Mouse (Mus musculus): ENCODE measurements around the gene Zfp563. TPM values are rescaled to one million over a fixed set of nuclear protein-coding genes. Genes with fewer than 3 reads are reported as not detected.

The Zfp563 gene
- 1.9 TPM for polyA plus RNA-seq (2015; fragmentation: Illumina TruSeq; extraction: RNeasy Lipid Tissue Mini Kit (QIAGEN cat#74804); ENCODE audit: insufficient read depth, low read depth, low replicate concordance)

DNA sequence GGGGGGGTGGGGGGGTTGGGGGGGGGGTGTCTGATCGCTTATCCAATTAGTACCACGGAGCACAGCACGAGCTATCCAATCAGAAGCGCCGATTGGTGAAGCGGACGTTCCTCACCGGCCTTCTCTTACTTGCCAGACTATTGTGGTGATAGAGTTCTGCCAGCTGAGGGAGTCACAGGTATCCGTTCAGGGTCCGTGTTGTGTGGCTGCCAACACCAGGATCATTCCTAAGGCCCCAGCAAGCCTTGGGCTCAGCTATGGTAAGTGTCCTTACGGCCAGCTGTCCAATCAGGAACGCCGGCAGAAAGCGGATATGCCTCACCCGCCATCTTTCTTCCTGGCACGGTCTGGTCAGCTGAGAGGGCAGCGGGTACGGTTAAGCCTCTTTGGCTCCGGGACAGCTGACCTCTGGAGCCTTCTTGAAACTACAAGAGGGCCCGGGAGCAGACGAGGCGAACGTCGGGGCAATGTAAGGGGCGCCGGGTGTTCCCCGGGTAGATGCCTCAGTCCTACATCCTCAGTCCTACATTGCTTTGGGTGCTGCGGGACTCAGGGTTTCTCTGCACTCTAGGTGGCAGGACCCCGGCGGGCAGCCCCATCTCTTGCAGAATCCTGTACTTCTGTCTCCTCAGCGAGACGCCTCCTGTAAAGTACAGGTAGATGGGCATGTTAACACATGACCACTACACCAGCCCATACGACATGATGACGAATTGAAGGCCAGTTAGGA, at the start of gene Zfp563:
Gene Zfp563, plus strand, starts transcription at position 91 of the 730 bp plus-strand sequence.

DNA sequence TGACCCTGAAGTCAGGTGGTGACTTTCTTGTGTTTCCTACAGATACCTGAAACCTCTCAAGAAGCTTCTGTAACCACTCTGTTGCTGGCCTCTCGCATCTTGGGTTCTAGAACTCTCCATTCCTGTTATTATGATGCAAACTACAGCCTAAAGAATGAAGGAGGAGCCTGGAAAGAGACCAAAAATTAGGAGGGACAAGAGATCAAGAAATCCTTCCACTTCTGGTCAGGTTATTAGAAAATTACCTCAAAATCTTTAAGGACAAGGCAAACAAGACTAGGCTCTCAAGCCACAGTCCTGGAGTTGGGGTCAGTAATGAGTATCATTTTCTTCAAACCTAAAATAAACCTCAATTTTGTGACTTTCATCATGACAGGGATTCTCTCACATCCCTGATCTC, 21.2 kb upstream of the Zfp563 start, which contains the start of gene 4921501E09Rik:
Gene 4921501E09Rik, minus strand, starts transcription at position 101 of the 400 bp plus-strand sequence.

GRCm38 (mm10) chr17:33139261-33139820, 50.2 kb downstream of the Zfp563 start, which contains the start of gene Morc2b:
Gene Morc2b (minus strand): TSS chr17:33139683.

Other genes with a start within 250 kb of the Zfp563 start
- gene Zfp870, start 197.7 kb upstream of the Zfp563 start, polyA plus RNA-seq (2015; fragmentation: Illumina TruSeq; extraction: RNeasy Lipid Tissue Mini Kit (QIAGEN cat#74804); ENCODE audit: insufficient read depth, low read depth, low replicate concordance): 1.5 TPM
- 0.66 TPM for gene Cyp4f14, start 172.0 kb upstream of the Zfp563 start, polyA plus RNA-seq (2015; fragmentation: Illumina TruSeq; extraction: RNeasy Lipid Tissue Mini Kit (QIAGEN cat#74804); ENCODE audit: insufficient read depth, low read depth, low replicate concordance)
- 31.3 TPM for gene Cyp4f13, start 141.9 kb upstream of the Zfp563 start, polyA plus RNA-seq (2015; fragmentation: Illumina TruSeq; extraction: RNeasy Lipid Tissue Mini Kit (QIAGEN cat#74804); ENCODE audit: insufficient read depth, low read depth, low replicate concordance)
- 1.3 TPM for gene Zfp472, start 123.5 kb upstream of the Zfp563 start, polyA plus RNA-seq (2015; fragmentation: Illumina TruSeq; extraction: RNeasy Lipid Tissue Mini Kit (QIAGEN cat#74804); ENCODE audit: insufficient read depth, low read depth, low replicate concordance)
- gene Zfp952, start 96.2 kb upstream of the Zfp563 start, polyA plus RNA-seq (2015; fragmentation: Illumina TruSeq; extraction: RNeasy Lipid Tissue Mini Kit (QIAGEN cat#74804); ENCODE audit: insufficient read depth, low read depth, low replicate concordance): 3.6 TPM
- gene Zfp763, start 55.9 kb upstream of the Zfp563 start, polyA plus RNA-seq (2015; fragmentation: Illumina TruSeq; extraction: RNeasy Lipid Tissue Mini Kit (QIAGEN cat#74804); ENCODE audit: insufficient read depth, low read depth, low replicate concordance): 0.78 TPM
- gene 4921501E09Rik, start 21.3 kb upstream of the Zfp563 start, polyA plus RNA-seq (2015; fragmentation: Illumina TruSeq; extraction: RNeasy Lipid Tissue Mini Kit (QIAGEN cat#74804); ENCODE audit: insufficient read depth, low read depth, low replicate concordance): not detected
- gene Morc2b, start 50.4 kb downstream of the Zfp563 start, polyA plus RNA-seq (2015; fragmentation: Illumina TruSeq; extraction: RNeasy Lipid Tissue Mini Kit (QIAGEN cat#74804); ENCODE audit: insufficient read depth, low read depth, low replicate concordance): not detected
- not detected for gene Olfr55, start 79.1 kb downstream of the Zfp563 start, polyA plus RNA-seq (2015; fragmentation: Illumina TruSeq; extraction: RNeasy Lipid Tissue Mini Kit (QIAGEN cat#74804); ENCODE audit: insufficient read depth, low read depth, low replicate concordance)
- not detected for gene Olfr239, start 102.0 kb downstream of the Zfp563 start, polyA plus RNA-seq (2015; fragmentation: Illumina TruSeq; extraction: RNeasy Lipid Tissue Mini Kit (QIAGEN cat#74804); ENCODE audit: insufficient read depth, low read depth, low replicate concordance)
- not detected for gene Olfr1564, start 132.4 kb downstream of the Zfp563 start, polyA plus RNA-seq (2015; fragmentation: Illumina TruSeq; extraction: RNeasy Lipid Tissue Mini Kit (QIAGEN cat#74804); ENCODE audit: insufficient read depth, low read depth, low replicate concordance)
- 1.7 TPM for gene Zfp955a, start 165.8 kb downstream of the Zfp563 start, polyA plus RNA-seq (2015; fragmentation: Illumina TruSeq; extraction: RNeasy Lipid Tissue Mini Kit (QIAGEN cat#74804); ENCODE audit: insufficient read depth, low read depth, low replicate concordance)
- gene Olfr63, start 175.4 kb downstream of the Zfp563 start, polyA plus RNA-seq (2015; fragmentation: Illumina TruSeq; extraction: RNeasy Lipid Tissue Mini Kit (QIAGEN cat#74804); ENCODE audit: insufficient read depth, low read depth, low replicate concordance): not detected
- 1.2 TPM for gene Zfp955b, start 200.2 kb downstream of the Zfp563 start, polyA plus RNA-seq (2015; fragmentation: Illumina TruSeq; extraction: RNeasy Lipid Tissue Mini Kit (QIAGEN cat#74804); ENCODE audit: insufficient read depth, low read depth, low replicate concordance)

Measured in pancreas, adult 10 weeks (tissue).